In genomic region chr2:155380261-155381059, GRCm38 (mm10) we compare ENCODE assay signal across 8 mouse cellular contexts. TPM values are rescaled to one million over a fixed set of nuclear protein-coding genes. Genes with fewer than 3 reads are reported as not detected.
DNase-seq lines count a peak whose midpoint lies in the region; ATAC-seq and TF ChIP-seq lines count a peak whose summit lies in the region.

TSS of gene Trp53inp2 (plus strand) at chr2:155381059.

- H3K4me2 ChIP-seq in intestine, embryonic 14.5 days (ENCODE audit: low read length): peak within 1 kb of the TSS; percentile 80
- H3K4me2 ChIP-seq in limb, embryonic 11.5 days (ENCODE audit: low read depth, severe bottlenecking): peak within 1 kb of the TSS; percentile 80
- peak within 1 kb of the TSS; percentile 81 for H3K4me2 ChIP-seq in neural tube, embryonic 14.5 days (ENCODE audit: low read depth, low read length)

- no peaks in the 10 kb centered on the region for H3K36me3 ChIP-seq in intestine, embryonic 14.5 days (ENCODE audit: control insufficient read depth, insufficient read depth, low read length)
- no peaks in the 10 kb centered on the region for H3K36me3 ChIP-seq in limb, embryonic 11.5 days (ENCODE audit: control insufficient read depth, insufficient read depth, low read length)
- H3K36me3 ChIP-seq in neural tube, embryonic 14.5 days (ENCODE audit: control insufficient read depth, insufficient read depth, low read length): peaks cover 2% of the 10 kb centered on the region; the same call in 1 of the 2 replicates

- peaks cover 12% of the 10 kb centered on the region for H3K4me1 ChIP-seq in cerebellum, adult 2 months (ENCODE audit: control insufficient read depth, insufficient read depth, low read length)
- H3K4me1 ChIP-seq in intestine, embryonic 14.5 days (replicated peaks; ENCODE audit: control insufficient read depth, insufficient read depth, low read length): peaks cover 16% of the 10 kb centered on the region
- no peaks in the 10 kb centered on the region for H3K4me1 ChIP-seq in limb, embryonic 11.5 days (ENCODE audit: control insufficient read depth, insufficient read depth, low read length)
- H3K4me1 ChIP-seq in neural tube, embryonic 14.5 days (ENCODE audit: control insufficient read depth, insufficient read depth, low read length): peaks cover 22% of the 10 kb centered on the region

- H3K9ac ChIP-seq in intestine, embryonic 14.5 days (ENCODE audit: low read length): peak within 1 kb of the TSS; percentile 95
- H3K9ac ChIP-seq in limb, embryonic 11.5 days (ENCODE audit: low read length): peak within 1 kb of the TSS; percentile 94
- H3K9ac ChIP-seq in neural tube, embryonic 14.5 days (replicated peaks; ENCODE audit: low read depth, low read length): peak within 1 kb of the TSS; percentile 99

- H3K27ac ChIP-seq in cerebellum, adult 2 months (ENCODE audit: insufficient read depth, low read length): peak within 1 kb of the TSS; percentile 98
- peak within 1 kb of the TSS; percentile 97 for H3K27ac ChIP-seq in intestine, embryonic 14.5 days (ENCODE audit: low read depth)
- peak within 1 kb of the TSS; percentile 89 for H3K27ac ChIP-seq in limb, embryonic 11.5 days (replicated peaks; ENCODE audit: low read depth, low read length)
- H3K27ac ChIP-seq in neural tube, embryonic 14.5 days (ENCODE audit: low read depth, low read length): peak within 1 kb of the TSS; percentile 100

- peak; percentile 30 to 33 for DNase-seq in cerebellum, adult 2 months
- DNase-seq in cerebellum, adult 8-10 months: no peak
- DNase-seq in adrenal gland, postnatal 25 days: no peak
- no peak for DNase-seq in gastrocnemius, postnatal 10 days
- DNase-seq in intestine, embryonic 14.5 days (ENCODE audit: low spot score): no peak
- no peak for DNase-seq in limb, embryonic 11.5 days (ENCODE audit: low spot score)

- ATAC-seq in intestine, embryonic 14.5 days (replicated peaks; ENCODE audit: low FRiP score, low TSS enrichment, low read depth): no peak
- ATAC-seq in limb, embryonic 11.5 days (ENCODE audit: insufficient number of reproducible peaks, low FRiP score, low TSS enrichment, low read depth): no peak
- no peak for ATAC-seq in neural tube, embryonic 14.5 days (ENCODE audit: low read depth)
- no peak for ATAC-seq in megakaryocyte progenitor cell, adult 5-6 weeks (replicated peaks; ENCODE audit: poor library complexity)

- H3K9me3 ChIP-seq in intestine, embryonic 14.5 days (ENCODE audit: control insufficient read depth, low read length): no peaks in the 10 kb centered on the region
- no peaks in the 10 kb centered on the region for H3K9me3 ChIP-seq in limb, embryonic 11.5 days (ENCODE audit: control insufficient read depth, low read length)
- H3K9me3 ChIP-seq in neural tube, embryonic 14.5 days (ENCODE audit: control insufficient read depth, low read length): no peaks in the 10 kb centered on the region

- WGBS in cerebellum, adult 2 months: 26% methylated on average over 8 of the region's 8 CpGs
- 55% methylated on average over 8 of the region's 8 CpGs for WGBS in intestine, embryonic 14.5 days
- WGBS in limb, embryonic 11.5 days: 51% methylated on average over 8 of the region's 8 CpGs
- WGBS in neural tube, embryonic 14.5 days: 46% methylated on average over 8 of the region's 8 CpGs

- TF ChIP-seq POLR2A in cerebellum, adult 2 months (IDR thresholded peaks at IDR 0.05; ENCODE audit: borderline replicate concordance, insufficient read depth, low read length): no peak

- H3K4me3 ChIP-seq in cerebellum, adult 2 months (replicated peaks; ENCODE audit: insufficient read depth, low read depth, low read length): peak within 1 kb of the TSS; percentile 95
- peak within 1 kb of the TSS; percentile 93 for H3K4me3 ChIP-seq in intestine, embryonic 14.5 days (ENCODE audit: low read depth, low read length)
- peak within 1 kb of the TSS; percentile 87 for H3K4me3 ChIP-seq in limb, embryonic 11.5 days (ENCODE audit: low read depth, low read length)
- H3K4me3 ChIP-seq in neural tube, embryonic 14.5 days (ENCODE audit: low read depth, low read length): peak within 1 kb of the TSS; percentile 93

- H3K27me3 ChIP-seq in cerebellum, adult 2 months (ENCODE audit: control insufficient read depth, insufficient read depth, low read length): no peaks in the 10 kb centered on the region
- 0 out of 2 replicates have a peak, but pooled peaks cover 8% of the 10 kb centered on the region for H3K27me3 ChIP-seq in intestine, embryonic 14.5 days (replicated peaks; ENCODE audit: control insufficient read depth, insufficient read depth, low read length)
- H3K27me3 ChIP-seq in limb, embryonic 11.5 days (ENCODE audit: control insufficient read depth, insufficient read depth, low read length): peaks cover 10% of the 10 kb centered on the region; the same call in 1 of the 2 replicates
- no peaks in the 10 kb centered on the region for H3K27me3 ChIP-seq in neural tube, embryonic 14.5 days (ENCODE audit: control insufficient read depth, insufficient read depth, low read length)

- TF ChIP-seq CTCF in cerebellum, adult 2 months (IDR thresholded peaks at IDR 0.05; ENCODE audit: borderline replicate concordance, insufficient read depth, low read depth, low read length): no peak

RNA-seq across cellular contexts. Expression of gene Trp53inp2, which starts in this region (rescaled TPM):
- 195 and 211 TPM in 2 replicates for polyA plus RNA-seq in cerebellum, adult 2 months (2012; rRNA removed)
- total RNA-seq in adrenal gland, postnatal 25 days (2021): 322 and 410 TPM in 2 replicates
- 100 to 1,000 TPM; 215 to 242 TPM for total RNA-seq in gastrocnemius, postnatal 10 days (2021)
- polyA plus RNA-seq in intestine, embryonic 14.5 days (2014; fragmentation: Nextera tagmentation; extraction: Ambion mirVana): 16.9 and 17.6 TPM in 2 replicates
- polyA plus RNA-seq in limb, embryonic 11.5 days (2014; fragmentation: Nextera tagmentation; extraction: Ambion mirVana): 17.5 and 19.3 TPM in 2 replicates
- polyA plus RNA-seq in neural tube, embryonic 14.5 days (2014; fragmentation: Nextera tagmentation; extraction: Ambion mirVana): 79.4 and 102 TPM in 2 replicates
- 3.4 and 4.7 TPM in 2 replicates for total RNA-seq in megakaryocyte progenitor cell, adult 5-6 weeks (2015)
- total RNA-seq in megakaryocyte progenitor cell, adult 5-6 weeks (2017): 3.3 and 4.2 TPM in 2 replicates

Comparison
In these comparisons a context has a peak if more than half of its experiments do, and no peak if none do; other contexts are left out.
1. RNA of gene Trp53inp2 (total RNA-seq): 322 to 410 TPM in adrenal gland, postnatal 25 days and 215 to 242 TPM in gastrocnemius, postnatal 10 days; 3.3 to 4.7 TPM in megakaryocyte progenitor cell, adult 5-6 weeks; every median in the first group is over 10 times any median in the second.
2. DNase-seq: peak in cerebellum, adult 2 months (2 of 2); none in cerebellum, adult 8-10 months (single experiment), adrenal gland, postnatal 25 days (single experiment), gastrocnemius, postnatal 10 days (single experiment), intestine, embryonic 14.5 days (single experiment) and limb, embryonic 11.5 days (single experiment).
3. Peak in every context shown above with its lines, with median percentiles within 50 percentile points of each other: H3K27ac ChIP-seq, H3K4me3 ChIP-seq, H3K4me2 ChIP-seq and H3K9ac ChIP-seq.